Mouse (Mus musculus): Measurements from ENCODE around the gene 0610037L13Rik.

GRCm38 (mm10) chr4:107923803-107924194 is 34.2 kb downstream of the 0610037L13Rik start:
- TF ChIP-seq POLR2A (IDR thresholded peaks at IDR 0.05; ENCODE audit: extremely low read depth, insufficient read depth, low read length) (no peak), CTCF (IDR thresholded peaks at IDR 0.05; ENCODE audit: extremely low read depth, insufficient read depth, low read length) (no peak)

Measured in cortical plate, adult 2 months (tissue).